Mouse (Mus musculus) ES-Bruce4 (cell line): ENCODE data around the gene Cnnm3.

Source experiments
- CTCF ChIP-seq: IDR thresholded peaks from one replicate; pipeline ENCODE4 v1.8.1; 2011; ENCODE audit warnings: low read depth, low read length
- POLR2A ChIP-seq: IDR thresholded peaks from one replicate; pipeline ENCODE4 v1.8.1; 2011; ENCODE audit warnings: low read length; ENCODE audit not compliant: insufficient read depth

- TF ChIP-seq CTCF (no peak), POLR2A (no peak)
Measured at GRCm38 (mm10) chr1:36570320-36570719, 58.7 kb downstream of the Cnnm3 start.
